Mouse (Mus musculus): ENCODE results near the gene Batf2. TPM values are rescaled to one million over a fixed set of nuclear protein-coding genes. Genes with fewer than 3 reads are reported as not detected.

Batf2 gene
- polyA plus RNA-seq, 1 experiment from 2014 or later: 0.13 TPM

GRCm38 (mm10) chr19:6139701-6140100 is 1.1 kb upstream of the Batf2 start:
- Histone ChIP-seq H3K27me3 (no peaks in the 10 kb centered on the region), H3K36me3 (peaks cover 30% of the 10 kb centered on the region), H3K27ac (peak overlapping the region; percentile 33; the same call in 1 of the 2 replicates), H3K4me3 (peak overlapping the region; percentile 56; the same call in 1 of the 2 replicates), H3K9me3 (no peaks in the 10 kb centered on the region), H3K9ac (no peak overlapping the region), H3K4me1 (peaks cover 16% of the 10 kb centered on the region), H3K4me2 (peak overlapping the region; percentile 77)
- no peak for ATAC-seq (ENCODE audit: insufficient number of reproducible peaks, low FRiP score, low TSS enrichment, low read depth)
- 89% methylated on average over 6 of the region's 6 CpGs for WGBS

- ATAC-seq (ENCODE audit: insufficient number of reproducible peaks, low FRiP score, low TSS enrichment, low read depth): no peak
- 4% methylated on average over 16 of the region's 16 CpGs for WGBS
Observed at GRCm38 (mm10) chr19:6140374-6140677, 457 bp upstream of the Batf2 start.

GRCm38 (mm10) chr19:6141394-6141749 is 589 bp downstream of the Batf2 start, which contains the start of gene Arl2:
Arl2 (minus strand) TSS chr19:6141548.
- H3K27me3 ChIP-seq: no peaks in the 10 kb centered on the region
- WGBS: under 1% methylated on average over 15 of the region's 15 CpGs
- peak within 1 kb of the TSS; percentile 77 for H3K4me2 ChIP-seq
- ATAC-seq (ENCODE audit: insufficient number of reproducible peaks, low FRiP score, low TSS enrichment, low read depth): peak; percentile 62
- H3K4me1 ChIP-seq: peaks cover 16% of the 10 kb centered on the region
- H3K36me3 ChIP-seq: peaks cover 13% of the 10 kb centered on the region
- H3K4me3 ChIP-seq: peak within 1 kb of the TSS; percentile 56
- peak within 1 kb of the TSS; percentile 94 for H3K27ac ChIP-seq
- H3K9ac ChIP-seq: peak within 1 kb of the TSS; percentile 85
- no peaks in the 10 kb centered on the region for H3K9me3 ChIP-seq

More at GRCm38 (mm10) chr19:6140374-6140677, 457 bp upstream of the Batf2 start:
- H3K4me2 ChIP-seq: peak overlapping the region; percentile 77
- H3K9ac ChIP-seq: peak overlapping the region; percentile 85
- H3K4me3 ChIP-seq: peak overlapping the region; percentile 56
- H3K36me3 ChIP-seq: peaks cover 24% of the 10 kb centered on the region
- H3K27me3 ChIP-seq: no peaks in the 10 kb centered on the region
- H3K4me1 ChIP-seq: peaks cover 16% of the 10 kb centered on the region
- H3K9me3 ChIP-seq: no peaks in the 10 kb centered on the region
- peak overlapping the region; percentile 94 for H3K27ac ChIP-seq

GRCm38 (mm10) chr19:6144842-6145241 is 4.1 kb downstream of the Batf2 start:
- no peak overlapping the region for H3K9ac ChIP-seq
- H3K27ac ChIP-seq: no peak overlapping the region
- no peak overlapping the region for H3K4me3 ChIP-seq
- no peaks in the 10 kb centered on the region for H3K9me3 ChIP-seq
- H3K4me2 ChIP-seq: no peak overlapping the region
- ATAC-seq (ENCODE audit: insufficient number of reproducible peaks, low FRiP score, low TSS enrichment, low read depth): no peak
- 77% methylated on average over 5 of the region's 5 CpGs for WGBS
- no peaks in the 10 kb centered on the region for H3K36me3 ChIP-seq
- no peaks in the 10 kb centered on the region for H3K27me3 ChIP-seq
- H3K4me1 ChIP-seq: peaks cover 11% of the 10 kb centered on the region

GRCm38 (mm10) chr19:6155174-6155573 is 14.4 kb downstream of the Batf2 start:
- Histone ChIP-seq H3K27me3 (no peaks in the 10 kb centered on the region), H3K27ac (no peak overlapping the region), H3K36me3 (no peaks in the 10 kb centered on the region), H3K9ac (no peak overlapping the region), H3K4me2 (no peak overlapping the region), H3K4me1 (no peaks in the 10 kb centered on the region), H3K4me3 (no peak overlapping the region), H3K9me3 (no peaks in the 10 kb centered on the region)
- no peak for ATAC-seq (ENCODE audit: insufficient number of reproducible peaks, low FRiP score, low TSS enrichment, low read depth)
- WGBS: 83% methylated on average over 9 of the region's 9 CpGs

GRCm38 (mm10) chr19:6156372-6156771 is 15.6 kb downstream of the Batf2 start:
- WGBS: 65% methylated on average over 8 of the region's 8 CpGs
- Histone ChIP-seq H3K27me3 (no peaks in the 10 kb centered on the region), H3K4me3 (no peak overlapping the region), H3K9me3 (no peaks in the 10 kb centered on the region), H3K4me2 (no peak overlapping the region), H3K9ac (no peak overlapping the region), H3K36me3 (no peaks in the 10 kb centered on the region), H3K27ac (no peak overlapping the region), H3K4me1 (no peaks in the 10 kb centered on the region)
- ATAC-seq (ENCODE audit: insufficient number of reproducible peaks, low FRiP score, low TSS enrichment, low read depth): no peak

GRCm38 (mm10) chr19:6157220-6157619 is 16.4 kb downstream of the Batf2 start:
- H3K4me1 ChIP-seq: no peaks in the 10 kb centered on the region
- no peaks in the 10 kb centered on the region for H3K9me3 ChIP-seq
- WGBS: 70% methylated on average over 6 of the region's 6 CpGs
- H3K36me3 ChIP-seq: no peaks in the 10 kb centered on the region
- no peaks in the 10 kb centered on the region for H3K27me3 ChIP-seq
- H3K4me3 ChIP-seq: no peak overlapping the region
- H3K9ac ChIP-seq: no peak overlapping the region
- no peak overlapping the region for H3K27ac ChIP-seq
- H3K4me2 ChIP-seq: no peak overlapping the region
- no peak for ATAC-seq (ENCODE audit: insufficient number of reproducible peaks, low FRiP score, low TSS enrichment, low read depth)

- ATAC-seq (ENCODE audit: insufficient number of reproducible peaks, low FRiP score, low TSS enrichment, low read depth): no peak
- Histone ChIP-seq H3K4me2 (no peak overlapping the region), H3K27ac (no peak overlapping the region), H3K9me3 (no peaks in the 10 kb centered on the region), H3K4me1 (no peaks in the 10 kb centered on the region), H3K36me3 (no peaks in the 10 kb centered on the region), H3K4me3 (no peak overlapping the region), H3K27me3 (no peaks in the 10 kb centered on the region), H3K9ac (no peak overlapping the region)
- 54% methylated on average over 10 of the region's 10 CpGs for WGBS
Observed at GRCm38 (mm10) chr19:6163872-6164547, 23.2 kb downstream of the Batf2 start.

- Histone ChIP-seq H3K27ac (no peak overlapping the region), H3K36me3 (no peaks in the 10 kb centered on the region), H3K4me2 (no peak overlapping the region), H3K27me3 (no peaks in the 10 kb centered on the region), H3K9ac (no peak overlapping the region), H3K9me3 (no peaks in the 10 kb centered on the region), H3K4me3 (no peak overlapping the region), H3K4me1 (no peaks in the 10 kb centered on the region)
- WGBS: 75% methylated on average over 4 of the region's 4 CpGs
- no peak for ATAC-seq (ENCODE audit: insufficient number of reproducible peaks, low FRiP score, low TSS enrichment, low read depth)
Observed at GRCm38 (mm10) chr19:6166750-6167149, 26.0 kb downstream of the Batf2 start.

- ATAC-seq (ENCODE audit: insufficient number of reproducible peaks, low FRiP score, low TSS enrichment, low read depth): no peak
Observed at GRCm38 (mm10) chr19:6171215-6171614, 30.4 kb downstream of the Batf2 start.

GRCm38 (mm10) chr19:6174771-6175170 is 34.0 kb downstream of the Batf2 start:
- no peaks in the 10 kb centered on the region for H3K4me1 ChIP-seq
- H3K9ac ChIP-seq: no peak overlapping the region
- H3K36me3 ChIP-seq: no peaks in the 10 kb centered on the region
- no peaks in the 10 kb centered on the region for H3K27me3 ChIP-seq
- WGBS: 46% methylated on average over 5 of the region's 5 CpGs
- H3K4me3 ChIP-seq: no peak overlapping the region
- H3K27ac ChIP-seq: no peak overlapping the region
- H3K4me2 ChIP-seq: no peak overlapping the region
- no peak for ATAC-seq (ENCODE audit: insufficient number of reproducible peaks, low FRiP score, low TSS enrichment, low read depth)
- H3K9me3 ChIP-seq: no peaks in the 10 kb centered on the region

More at GRCm38 (mm10) chr19:6171215-6171614, 30.4 kb downstream of the Batf2 start:
- Histone ChIP-seq H3K27ac (no peak overlapping the region), H3K4me1 (no peaks in the 10 kb centered on the region), H3K27me3 (no peaks in the 10 kb centered on the region), H3K4me3 (no peak overlapping the region), H3K36me3 (no peaks in the 10 kb centered on the region), H3K4me2 (no peak overlapping the region), H3K9me3 (no peaks in the 10 kb centered on the region), H3K9ac (no peak overlapping the region)
- 72% methylated on average over 8 of the region's 8 CpGs for WGBS

- no peak overlapping the region for H3K4me3 ChIP-seq
- WGBS: 93% methylated on average over 6 of the region's 6 CpGs
- H3K9me3 ChIP-seq: no peaks in the 10 kb centered on the region
- H3K4me2 ChIP-seq: no peak overlapping the region
- H3K27ac ChIP-seq: no peak overlapping the region
- no peaks in the 10 kb centered on the region for H3K27me3 ChIP-seq
- ATAC-seq (ENCODE audit: insufficient number of reproducible peaks, low FRiP score, low TSS enrichment, low read depth): no peak
- H3K9ac ChIP-seq: no peak overlapping the region
- H3K36me3 ChIP-seq: no peaks in the 10 kb centered on the region
- H3K4me1 ChIP-seq: no peaks in the 10 kb centered on the region
Observed at GRCm38 (mm10) chr19:6178775-6179174, 38.0 kb downstream of the Batf2 start.

GRCm38 (mm10) chr19:6181629-6182028 is 40.8 kb downstream of the Batf2 start:
- Histone ChIP-seq H3K4me3 (no peak overlapping the region), H3K36me3 (no peaks in the 10 kb centered on the region), H3K27ac (no peak overlapping the region), H3K4me2 (no peak overlapping the region), H3K4me1 (no peaks in the 10 kb centered on the region), H3K9ac (no peak overlapping the region), H3K27me3 (no peaks in the 10 kb centered on the region), H3K9me3 (no peaks in the 10 kb centered on the region)
- 12% methylated on average over 5 of the region's 5 CpGs for WGBS
- no peak for ATAC-seq (ENCODE audit: insufficient number of reproducible peaks, low FRiP score, low TSS enrichment, low read depth)
